Mouse (Mus musculus) heart, adult 2 months (tissue): ENCODE measurements at regions not wholly inside any gene's neighbourhood (a gene's known extent, or its start where the extent isn't known, plus 50 kb on each side); places are given as distances from the start of the nearest gene placed in this dataset.

Experiments
- CTCF ChIP-seq: fragments of 200-600 bp; IDR thresholded peaks from 2 replicates; pipeline ENCODE4 v1.8.1; 2022; ENCODE audit warnings: antibody characterized with exemption, mild to moderate bottlenecking, moderate library complexity
- EP300 ChIP-seq: fragments of 200-500 bp; IDR thresholded peaks from 2 replicates; pipeline ENCODE4 v1.6.1; 2011; ENCODE audit warnings: low read depth, low read length, control low read depth; ENCODE audit not compliant: insufficient read depth

DNA sequence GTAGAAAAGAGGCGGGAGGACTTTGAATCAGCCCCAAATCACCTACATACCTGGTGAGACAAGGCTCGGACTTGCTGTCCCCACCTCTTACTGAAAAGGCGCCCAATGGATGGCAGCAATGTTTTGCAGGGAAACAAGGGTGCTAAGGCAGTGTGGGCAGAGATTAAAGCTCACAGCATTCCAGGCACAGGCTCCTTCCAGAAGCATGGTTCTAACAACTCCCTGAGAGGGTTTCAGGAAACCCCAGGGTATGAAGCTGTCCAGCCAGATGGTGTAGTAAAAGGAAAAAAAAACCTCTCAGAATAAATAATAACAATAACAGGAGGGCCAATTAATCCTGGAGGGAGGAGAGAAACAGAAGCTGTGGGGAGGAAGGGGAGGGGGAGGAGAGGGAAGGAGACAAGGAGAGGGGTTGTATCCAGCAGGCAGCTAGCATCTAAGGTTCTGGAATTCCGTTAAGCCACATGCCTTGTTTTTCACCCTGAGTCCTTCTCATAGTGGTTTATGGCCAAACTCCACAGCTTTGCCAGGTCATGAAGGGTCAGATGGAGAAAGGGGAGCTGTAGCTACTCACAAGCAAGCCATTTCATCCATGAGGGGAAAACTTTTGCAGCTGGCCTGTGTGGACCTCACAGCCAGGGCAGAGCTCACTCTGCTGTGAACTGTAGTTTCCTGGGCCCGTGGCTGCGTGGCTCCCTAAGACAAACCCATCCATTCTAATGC is 191.4 kb downstream of the Ktn1 start:
- TF ChIP-seq CTCF (no peak), EP300 (no peak)
